Mouse (Mus musculus) forebrain, embryonic 16.5 days (tissue): Measurements from ENCODE around the gene Gcsam. TPM values are rescaled to one million over a fixed set of nuclear protein-coding genes. Genes with fewer than 3 reads are reported as not detected.

Experiments
- ATAC-seq: fragments of 200-750 bp; cut with Nextera tagmentation; 2 replicates; pipeline ENCODE4 v1.8.0; 2017; ENCODE audit warnings: mild to moderate bottlenecking, moderate library complexity
- H3K27ac ChIP-seq: fragments of 300-500 bp; sonication (generic); 2 replicates; pipeline ENCODE4 v1.5.1; 2014; ENCODE audit warnings: low read length, control low read depth
- H3K27me3 ChIP-seq: fragments of 300-500 bp; sonication (generic); replicated peaks from 2 replicates; pipeline ENCODE4 v1.6.1; 2014; ENCODE audit warnings: low read length; ENCODE audit not compliant: control insufficient read depth, insufficient read depth
- H3K36me3 ChIP-seq: fragments of 300-500 bp; sonication (generic); 2 replicates; pipeline ENCODE4 v1.6.1; 2014; ENCODE audit not compliant: control insufficient read depth, insufficient read depth
- H3K4me1 ChIP-seq: fragments of 300-500 bp; sonication (generic); replicated peaks from 2 replicates; pipeline ENCODE4 v1.6.1; 2014; ENCODE audit warnings: low read length; ENCODE audit not compliant: control insufficient read depth, insufficient read depth
- H3K4me2 ChIP-seq: fragments of 300-500 bp; sonication (generic); 2 replicates; pipeline ENCODE4 v1.6.1; 2014; ENCODE audit warnings: mild to moderate bottlenecking, low read length, control low read depth
- H3K4me3 ChIP-seq: fragments of 300-500 bp; sonication (generic); replicated peaks from 2 replicates; pipeline ENCODE4 v1.5.1; 2014; ENCODE audit warnings: mild to moderate bottlenecking, low read length, control low read depth
- H3K9ac ChIP-seq: fragments of 300-500 bp; sonication (generic); replicated peaks from 2 replicates; pipeline ENCODE4 v1.6.1; 2014; ENCODE audit warnings: low read depth, low read length, control low read depth
- H3K9me3 ChIP-seq: fragments of 300-500 bp; sonication (generic); 2 replicates; pipeline ENCODE4 v1.6.1; 2016; ENCODE audit warnings: low read length; ENCODE audit not compliant: control insufficient read depth
- WGBS: fragments of 180-500 bp; shearing (Covaris S2); extraction: QIAGEN DNeasy Blood & Tissue Kit; methylation state at CpG from one replicate; pipeline ENCODE4 v1.1.7; 2014; 5-methylcytosine and 5-hydroxymethylcytosine counted together
- polyA plus RNA-seq: library from polyadenylated mRNA; unstranded; fragments of >200 nt; fragmentation: Nextera tagmentation; extraction: Ambion mirVana; gene quantifications from 2 replicates; pipeline ENCODE4 v1.2.1, GENCODE M21; 2015

Gene Gcsam
- polyA plus RNA-seq, 1 experiment from 2014 or later, result not detected

DNA sequence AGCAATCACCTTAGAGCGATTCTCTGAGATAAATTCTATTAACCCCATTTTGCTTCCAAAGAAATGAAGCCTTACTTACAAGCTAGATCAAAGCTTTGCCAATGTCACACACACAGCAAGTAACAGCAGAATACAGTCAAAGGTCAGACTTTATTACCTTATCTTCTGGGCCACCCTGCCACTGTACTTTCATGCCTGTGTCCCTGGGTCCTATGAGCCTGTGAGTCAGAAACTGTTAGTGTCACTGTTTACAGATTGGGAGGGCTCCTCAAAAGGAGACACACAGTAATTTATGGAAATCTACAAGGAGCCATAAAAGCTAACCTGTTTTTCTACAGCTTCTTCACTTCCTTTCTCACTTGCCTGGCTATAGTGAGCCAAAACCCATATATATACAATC lies 48.1 kb downstream of the Gcsam start:
- Histone ChIP-seq H3K9ac (no peak overlapping the region), H3K4me3 (no peak overlapping the region), H3K27ac (no peak overlapping the region), H3K27me3 (no peaks in the 10 kb centered on the region), H3K9me3 (no peaks in the 10 kb centered on the region), H3K4me1 (no peaks in the 10 kb centered on the region), H3K4me2 (no peak overlapping the region), H3K36me3 (no peaks in the 10 kb centered on the region)
- no peak for ATAC-seq
- 97% methylated on average over 1 of the region's 1 CpGs for WGBS

- Histone ChIP-seq H3K4me3 (no peak overlapping the region), H3K9ac (no peak overlapping the region), H3K27ac (no peak overlapping the region), H3K4me1 (no peaks in the 10 kb centered on the region), H3K4me2 (no peak overlapping the region), H3K27me3 (no peaks in the 10 kb centered on the region), H3K9me3 (no peaks in the 10 kb centered on the region), H3K36me3 (no peaks in the 10 kb centered on the region)
- no peak; the same call in 1 of the 2 replicates for ATAC-seq
- WGBS, result 78% methylated on average over 4 of the region's 4 CpGs
Measured at GRCm38 (mm10) chr16:45659596-45659995, 49.4 kb downstream of the Gcsam start.

DNA sequence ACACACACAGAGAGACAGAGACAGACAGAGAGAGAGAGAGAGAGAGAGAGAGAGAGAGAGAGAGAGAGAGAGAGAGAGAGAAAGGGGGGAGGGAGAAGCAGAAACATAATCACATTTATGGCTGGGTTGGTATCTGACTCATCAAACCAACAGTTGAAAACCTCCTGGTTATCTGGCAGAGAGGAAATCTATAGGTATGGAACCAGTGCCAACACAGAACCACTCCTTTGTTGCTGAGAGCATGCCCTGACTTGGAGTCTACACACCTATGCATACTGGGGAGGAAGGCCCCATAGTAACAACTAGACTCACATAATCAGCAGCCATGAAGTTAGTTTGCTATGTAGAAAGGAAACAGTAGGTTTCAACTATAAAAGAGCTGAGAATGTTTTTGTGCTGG lies 52.2 kb downstream of the Gcsam start:
- H3K27me3 ChIP-seq, result no peaks in the 10 kb centered on the region
- no peaks in the 10 kb centered on the region for H3K4me1 ChIP-seq
- no peak overlapping the region for H3K4me3 ChIP-seq
- ATAC-seq, result no peak
- no peaks in the 10 kb centered on the region for H3K36me3 ChIP-seq
- no peak overlapping the region for H3K9ac ChIP-seq
- no peak overlapping the region for H3K27ac ChIP-seq
- no peaks in the 10 kb centered on the region for H3K9me3 ChIP-seq
- H3K4me2 ChIP-seq, result no peak overlapping the region

- 77% methylated on average over 2 of the region's 2 CpGs for WGBS
- no peak overlapping the region for H3K4me2 ChIP-seq
Measured at GRCm38 (mm10) chr16:45666136-45666535, 56.0 kb downstream of the Gcsam start.

GRCm38 (mm10) chr16:45668178-45668577 lies 58.0 kb downstream of the Gcsam start:
- H3K4me2 ChIP-seq, result no peak overlapping the region

More at GRCm38 (mm10) chr16:45666136-45666535, 56.0 kb downstream of the Gcsam start:
- Histone ChIP-seq H3K36me3 (no peaks in the 10 kb centered on the region), H3K4me1 (no peaks in the 10 kb centered on the region), H3K9ac (no peak overlapping the region), H3K27me3 (no peaks in the 10 kb centered on the region), H3K27ac (no peak overlapping the region), H3K9me3 (no peaks in the 10 kb centered on the region), H3K4me3 (no peak overlapping the region)
- no peak for ATAC-seq

GRCm38 (mm10) chr16:45670005-45670404 lies 59.8 kb downstream of the Gcsam start:
- no peaks in the 10 kb centered on the region for H3K4me1 ChIP-seq
- no peak for ATAC-seq
- WGBS, result 50% methylated on average over 4 of the region's 4 CpGs
- H3K4me2 ChIP-seq, result no peak overlapping the region
- no peak overlapping the region for H3K4me3 ChIP-seq
- no peaks in the 10 kb centered on the region for H3K36me3 ChIP-seq
- H3K9ac ChIP-seq, result no peak overlapping the region
- no peaks in the 10 kb centered on the region for H3K27me3 ChIP-seq
- no peaks in the 10 kb centered on the region for H3K9me3 ChIP-seq
- H3K27ac ChIP-seq, result no peak overlapping the region

More at GRCm38 (mm10) chr16:45668178-45668577, 58.0 kb downstream of the Gcsam start:
- Histone ChIP-seq H3K9me3 (no peaks in the 10 kb centered on the region), H3K27ac (no peak overlapping the region), H3K4me1 (no peaks in the 10 kb centered on the region), H3K9ac (no peak overlapping the region), H3K27me3 (no peaks in the 10 kb centered on the region), H3K4me3 (no peak overlapping the region), H3K36me3 (no peaks in the 10 kb centered on the region)
- WGBS, result 71% methylated on average over 3 of the region's 3 CpGs
- ATAC-seq, result no peak

Other genes starting within 250 kb of the Gcsam start
- 235 and 271 TPM in 2 replicates for gene Cd200, start 201.3 kb upstream of the Gcsam start, polyA plus RNA-seq
- not detected in 2 replicates for gene Gm609, start 117.4 kb upstream of the Gcsam start, polyA plus RNA-seq
- not detected in 2 replicates for gene Gm17783, start 78.3 kb upstream of the Gcsam start, polyA plus RNA-seq
- not detected in 2 replicates for gene Slc9c1, start 75.1 kb upstream of the Gcsam start, polyA plus RNA-seq
- gene BC016579, start 43.7 kb downstream of the Gcsam start, polyA plus RNA-seq, result not detected in 2 replicates
- 0.58 and 0.75 TPM in 2 replicates for gene Tmprss7, start 83.3 kb downstream of the Gcsam start, polyA plus RNA-seq
- 455 and 473 TPM in 2 replicates for gene Tagln3, start 114.2 kb downstream of the Gcsam start, polyA plus RNA-seq
- gene Abhd10, start 132.6 kb downstream of the Gcsam start, polyA plus RNA-seq, result 42.1 and 42.7 TPM in 2 replicates